Mouse (Mus musculus) spleen, postnatal 14 days (tissue): ENCODE measurements at regions not wholly inside any gene's neighbourhood (a gene's known extent, or its start where the extent isn't known, plus 50 kb on each side); places are given as distances from the start of the nearest gene placed in this dataset.

Experiments
- DNase-seq, 2 experiments: peaks; one replicate each; pipeline ENCODE4 v3.0.0; 2021 to 2022; ENCODE audit warnings: low spot score in 2 of 2

DNA sequence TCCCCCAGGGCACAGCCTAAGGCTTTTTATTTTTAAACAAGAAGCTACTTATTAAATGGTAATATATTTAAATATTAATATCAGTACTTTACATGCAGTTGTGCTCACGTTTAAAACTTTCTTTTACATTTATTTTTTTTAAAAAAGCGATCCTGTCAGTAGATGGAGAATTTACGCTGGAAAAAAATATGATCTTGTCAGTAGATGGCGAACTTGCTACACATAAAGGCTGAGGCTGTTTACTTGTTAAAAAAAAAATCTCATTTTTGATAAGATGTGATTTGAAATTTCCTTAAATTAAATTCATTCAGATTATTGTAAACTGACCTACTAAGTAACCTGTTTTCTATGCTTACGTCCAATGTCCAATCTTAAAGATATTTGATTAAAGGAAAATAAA is 441.7 kb upstream of the BB014433 start:
- no peak for DNase-seq

DNA sequence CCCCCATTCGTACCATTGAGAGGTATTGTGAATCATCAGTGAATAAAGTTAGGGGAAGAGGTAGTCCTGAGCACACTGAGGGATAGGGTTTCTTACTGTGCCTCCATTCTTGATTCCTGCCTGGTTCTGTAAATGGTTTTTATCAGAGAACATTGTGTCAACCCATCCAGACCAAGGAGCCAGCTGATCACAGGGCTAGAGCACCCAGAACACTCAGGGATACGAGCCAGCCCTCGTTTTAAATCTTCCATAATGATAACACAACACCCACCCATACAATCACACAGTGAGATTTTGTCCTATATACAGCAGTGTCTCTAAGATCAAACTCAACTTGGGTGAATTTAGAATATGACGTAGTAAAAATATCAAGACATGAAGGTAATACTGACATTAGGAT is 424.7 kb upstream of the BB014433 start:
- no peak for DNase-seq

DNA sequence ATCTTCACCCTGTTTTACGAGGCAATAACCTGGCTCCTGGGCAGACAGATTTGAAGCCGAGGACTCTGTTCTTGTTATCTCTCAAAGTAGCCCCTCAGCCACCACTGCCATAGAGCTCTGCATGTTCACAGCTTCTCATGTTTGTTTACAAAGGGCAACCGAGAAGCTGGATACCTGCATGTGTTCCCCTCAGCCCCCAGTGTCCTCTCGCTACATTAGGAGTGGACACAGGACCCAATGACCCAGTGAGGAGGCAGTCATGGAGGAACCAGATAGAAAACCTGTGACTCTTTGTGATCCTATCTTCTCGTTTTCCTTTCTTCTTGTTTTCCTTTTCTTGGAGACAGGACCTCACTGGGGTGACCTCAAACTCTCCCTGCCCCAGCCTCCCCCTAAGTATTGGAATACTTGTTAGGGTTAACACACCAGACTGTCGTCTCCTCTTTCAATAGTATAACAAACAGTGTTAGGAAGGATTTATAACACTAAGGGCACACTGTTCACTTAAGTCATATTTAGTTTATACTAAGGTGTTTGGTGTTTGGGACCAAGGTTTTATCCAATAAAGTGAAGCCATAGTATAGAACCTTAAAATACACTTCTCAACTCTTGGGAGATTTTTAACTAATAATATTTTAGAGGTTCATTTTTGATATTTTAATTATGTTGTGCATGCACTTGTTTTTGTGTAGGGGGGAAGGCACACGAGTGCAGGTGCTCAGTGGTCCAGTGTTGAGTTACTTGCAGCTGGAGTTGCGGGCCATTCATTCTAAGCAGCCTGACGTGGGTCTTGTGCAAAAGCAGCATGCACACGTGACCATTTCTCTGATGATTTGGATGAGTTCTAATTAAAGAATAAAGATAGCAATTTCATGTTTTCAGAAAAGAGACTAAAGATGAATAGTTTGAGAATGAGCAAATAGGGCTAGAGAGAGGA is 422.9 kb upstream of the BB014433 start:
- DNase-seq: no peak

DNA sequence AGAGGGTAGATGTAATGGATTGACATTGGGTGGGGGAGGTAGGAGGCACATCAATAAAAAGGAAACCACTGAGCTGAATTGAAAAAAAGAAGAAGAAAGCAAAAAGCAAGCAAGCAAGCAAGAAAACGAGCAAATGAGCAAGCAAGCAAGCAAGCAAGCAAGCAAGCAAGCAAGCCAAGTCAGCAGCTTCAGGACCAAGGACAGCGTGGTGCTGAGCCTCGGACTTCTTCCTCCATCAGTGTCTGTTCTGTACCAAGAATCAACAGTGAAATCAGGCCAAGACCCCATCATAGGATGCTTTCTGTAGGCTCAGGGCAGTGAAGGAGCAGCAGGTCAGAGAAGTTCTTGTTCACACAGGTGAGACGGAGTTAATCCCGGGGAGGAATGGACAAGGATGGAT is 392.7 kb upstream of the BB014433 start:
- DNase-seq: no peak

DNA sequence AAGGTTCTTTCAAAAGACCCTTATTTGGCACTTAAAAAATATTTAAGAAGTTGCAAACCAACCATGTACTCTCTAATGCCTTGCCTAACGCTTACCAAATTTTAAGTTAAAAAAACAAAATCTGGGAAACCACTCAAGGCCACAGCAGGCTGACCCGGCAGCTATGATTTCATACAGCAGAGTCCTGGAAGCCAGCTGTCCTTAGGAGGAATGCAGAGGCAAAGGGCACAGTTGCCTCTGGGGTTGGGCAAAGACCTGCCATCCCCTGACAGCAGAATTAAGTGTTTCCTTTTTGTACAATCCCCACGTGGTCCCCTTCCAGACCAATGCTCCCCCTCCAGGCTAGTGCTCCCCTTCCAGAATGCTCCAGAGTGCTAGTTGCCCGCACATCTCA is 348.8 kb upstream of the BB014433 start:
- no peak for DNase-seq

DNA sequence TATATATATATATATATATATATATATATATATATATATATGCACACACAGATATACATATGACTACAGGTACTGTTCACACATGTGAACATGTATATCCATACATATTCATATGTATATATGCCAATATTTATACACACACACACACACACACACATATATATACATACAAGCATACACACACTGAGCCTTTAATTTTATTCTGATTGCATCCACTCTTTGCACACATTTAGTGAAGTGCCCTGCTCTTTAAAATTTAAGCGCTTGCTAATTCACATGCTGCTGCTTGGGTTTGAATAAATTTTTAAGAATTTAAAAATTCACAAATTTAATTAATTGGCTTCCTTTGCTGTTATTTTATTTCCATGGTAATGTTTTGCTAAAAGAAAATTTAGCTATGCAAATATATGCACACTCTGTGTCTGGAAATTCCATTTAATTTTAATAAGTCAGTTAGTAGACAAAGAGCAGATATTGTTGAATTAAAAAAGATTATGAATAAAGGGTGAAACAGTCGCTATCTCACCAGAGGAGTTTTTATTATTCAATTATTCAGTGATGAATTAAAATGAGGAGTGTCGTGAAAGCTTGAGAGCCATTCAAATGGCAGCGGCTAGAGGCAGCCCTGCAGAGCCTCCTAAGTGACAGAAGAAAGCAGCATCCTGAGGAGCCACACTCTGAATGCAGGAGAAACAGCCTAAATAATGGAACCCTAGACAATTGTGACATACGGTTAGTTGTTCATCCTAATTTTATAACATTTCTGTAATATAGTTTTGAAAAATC is 348.3 kb upstream of the BB014433 start:
- no peak for DNase-seq

DNA sequence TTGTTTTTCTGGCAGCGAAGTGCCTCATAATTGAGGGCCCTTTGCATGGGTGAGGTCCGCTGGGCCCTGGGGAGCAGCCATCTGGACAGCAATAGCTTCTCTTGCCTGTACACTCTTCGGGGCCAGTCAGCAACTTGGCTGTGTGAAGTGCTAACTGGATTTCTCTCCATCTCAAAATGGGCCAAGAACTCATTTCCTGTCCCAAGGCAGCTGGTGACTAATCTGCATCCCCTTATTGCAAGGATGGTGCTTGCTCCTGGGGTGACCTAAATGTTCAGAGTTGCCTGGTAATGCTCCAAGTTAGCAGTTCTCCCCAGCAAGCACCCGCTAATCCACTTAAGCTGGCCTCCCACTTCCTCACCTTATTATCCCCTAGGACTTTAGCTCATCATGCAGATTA is 346.2 kb upstream of the BB014433 start:
- DNase-seq: no peak

DNA sequence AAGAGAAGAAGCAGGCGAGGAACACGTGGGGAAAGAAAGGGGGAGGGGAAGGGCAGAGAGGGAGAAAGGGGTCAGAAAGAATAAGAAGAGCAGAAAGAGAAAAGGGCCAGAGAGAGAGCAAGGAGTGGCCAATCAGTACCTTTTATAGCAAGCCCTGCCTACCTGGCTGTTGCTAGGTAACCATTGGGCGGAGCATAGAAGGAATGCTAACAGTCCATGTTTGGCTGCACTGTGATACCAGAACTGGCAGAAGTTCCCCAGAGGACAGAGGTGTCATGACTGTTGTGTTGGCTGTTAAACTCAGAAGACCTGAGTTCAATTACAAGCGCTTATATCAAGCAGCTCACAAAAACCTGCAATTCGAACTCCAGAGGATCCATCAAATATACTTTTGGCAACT is 342.9 kb upstream of the BB014433 start:
- DNase-seq: no peak

DNA sequence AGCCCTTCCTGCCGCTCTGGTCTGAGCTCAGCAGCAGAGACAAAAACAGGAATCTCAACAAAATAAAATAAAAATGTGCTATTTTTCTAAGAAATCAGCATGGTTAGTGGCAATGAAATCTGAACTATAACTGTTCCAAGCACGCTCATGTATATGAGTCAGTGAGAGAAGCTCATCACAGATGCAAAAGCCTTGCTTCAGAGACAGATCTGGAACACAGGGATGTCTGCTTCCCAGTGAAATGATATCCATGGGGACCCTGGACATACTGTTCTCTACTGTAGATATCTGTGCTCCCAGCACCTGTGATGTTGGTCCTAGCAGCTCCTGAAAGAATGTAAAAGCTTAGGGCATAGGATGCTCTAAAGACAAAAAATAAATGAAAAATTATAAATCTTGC is 321.2 kb upstream of the BB014433 start:
- no peak for DNase-seq

DNA sequence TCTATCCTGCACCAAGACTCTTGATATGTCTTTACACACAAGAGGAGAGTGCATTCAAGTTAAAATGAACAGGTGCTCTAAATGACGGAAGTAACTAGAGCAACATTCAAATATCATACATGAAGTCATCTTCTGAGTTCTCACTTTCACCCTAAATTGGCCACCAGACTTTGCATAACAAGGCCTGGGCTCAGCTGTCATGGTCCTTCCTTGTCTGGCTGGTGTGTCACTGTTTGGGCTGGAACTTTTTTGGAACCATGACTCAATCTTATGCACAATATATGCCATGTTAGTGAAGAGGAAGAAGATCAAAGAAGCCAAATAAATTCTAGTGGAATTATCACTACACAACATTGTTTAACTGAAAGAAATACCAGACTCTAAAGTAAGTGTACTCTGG is 318.7 kb upstream of the BB014433 start:
- DNase-seq: no peak

DNA sequence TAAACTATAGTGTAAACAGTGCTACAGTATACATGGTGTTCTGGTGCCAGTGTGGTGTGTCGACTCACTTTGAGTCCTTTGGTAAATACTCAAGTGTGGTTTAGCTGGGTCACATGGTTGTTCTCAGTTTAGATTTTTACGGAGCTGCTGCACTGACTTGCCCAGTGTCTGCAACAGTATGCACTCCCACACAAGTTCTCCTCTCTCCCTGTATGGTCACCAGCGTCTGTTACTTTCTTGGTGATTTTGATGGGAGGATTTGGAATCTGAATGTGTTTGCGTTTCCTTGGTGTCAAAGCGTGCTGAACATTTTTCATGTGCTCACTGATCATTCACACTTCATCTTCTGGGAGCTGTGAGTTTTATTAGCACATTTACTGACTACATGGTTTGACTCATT is 298.3 kb upstream of the BB014433 start:
- DNase-seq: no peak

DNA sequence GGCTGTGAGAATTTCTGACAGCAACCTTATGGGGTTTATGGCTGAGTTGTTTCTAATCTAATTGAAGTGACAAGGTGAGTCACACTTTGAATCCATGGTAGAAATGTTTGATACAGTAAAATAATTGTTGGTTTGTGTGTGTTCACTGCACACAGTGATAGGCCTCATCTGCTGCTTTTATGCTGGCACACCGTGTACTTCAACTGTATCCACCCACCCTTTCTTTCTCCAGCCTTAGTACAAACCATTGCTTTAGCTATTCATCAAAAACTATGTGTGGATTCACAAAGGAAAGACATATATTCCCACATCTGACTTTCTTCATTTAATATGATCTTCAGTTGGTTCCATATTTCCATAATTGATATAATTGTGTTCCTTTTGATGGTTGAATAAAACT is 297.7 kb upstream of the BB014433 start:
- DNase-seq: no peak

DNA sequence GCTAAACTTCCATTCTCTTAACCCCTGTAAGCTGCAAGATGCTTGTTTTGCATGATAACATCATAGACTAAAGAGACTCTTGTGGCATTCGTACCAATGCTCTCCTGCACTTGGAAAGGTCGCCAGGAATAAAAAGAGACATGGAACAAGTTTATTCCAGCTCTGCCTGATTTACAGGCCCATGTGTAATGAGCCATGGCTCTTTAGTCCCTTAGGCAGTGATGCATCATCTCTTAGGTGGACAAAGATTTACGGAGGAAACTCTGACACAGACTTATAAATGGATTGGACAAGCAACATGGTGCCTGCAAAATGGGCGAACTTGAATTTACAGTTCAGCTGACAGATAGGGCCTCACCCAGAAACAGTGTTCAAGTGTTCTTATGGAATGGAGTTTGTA is 288.7 kb upstream of the BB014433 start:
- DNase-seq: no peak

DNA sequence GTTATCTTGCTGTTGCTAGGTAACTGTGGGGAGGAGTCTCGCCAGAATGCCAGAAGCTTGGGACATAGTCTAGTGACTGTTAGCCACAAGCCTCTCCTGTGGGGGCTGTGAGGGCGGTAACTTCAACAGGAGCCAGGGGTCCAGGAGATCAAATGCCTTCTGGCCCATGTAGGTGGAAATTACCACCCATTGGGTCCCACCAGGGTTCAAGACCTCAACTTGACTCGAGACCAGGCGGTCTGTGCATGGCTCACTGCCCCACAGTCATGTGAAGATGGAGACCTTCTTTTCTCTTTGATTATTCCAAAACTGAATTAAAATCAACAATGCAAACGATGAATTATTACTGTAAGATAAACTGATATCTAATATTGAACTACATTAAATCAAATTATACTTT is 281.4 kb upstream of the BB014433 start:
- no peak for DNase-seq

DNA sequence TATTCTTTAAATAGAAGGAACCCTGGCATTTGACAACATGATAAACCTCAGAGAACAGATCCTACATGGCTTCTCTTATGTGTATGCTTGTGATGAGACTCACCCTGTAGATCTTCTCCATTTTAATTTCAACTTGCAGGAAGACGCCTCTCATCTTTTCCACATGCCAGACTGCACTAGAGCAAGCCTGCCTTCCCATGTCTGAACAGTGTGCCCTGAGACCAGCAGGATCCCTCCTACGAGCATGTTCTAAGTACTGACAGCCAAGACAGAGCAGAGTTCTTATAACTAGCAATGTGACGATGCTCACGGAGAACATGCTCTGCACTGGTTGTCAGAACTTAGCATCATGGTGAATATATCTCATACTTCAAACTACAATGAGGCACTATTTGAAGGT is 277.5 kb upstream of the BB014433 start:
- DNase-seq: no peak

DNA sequence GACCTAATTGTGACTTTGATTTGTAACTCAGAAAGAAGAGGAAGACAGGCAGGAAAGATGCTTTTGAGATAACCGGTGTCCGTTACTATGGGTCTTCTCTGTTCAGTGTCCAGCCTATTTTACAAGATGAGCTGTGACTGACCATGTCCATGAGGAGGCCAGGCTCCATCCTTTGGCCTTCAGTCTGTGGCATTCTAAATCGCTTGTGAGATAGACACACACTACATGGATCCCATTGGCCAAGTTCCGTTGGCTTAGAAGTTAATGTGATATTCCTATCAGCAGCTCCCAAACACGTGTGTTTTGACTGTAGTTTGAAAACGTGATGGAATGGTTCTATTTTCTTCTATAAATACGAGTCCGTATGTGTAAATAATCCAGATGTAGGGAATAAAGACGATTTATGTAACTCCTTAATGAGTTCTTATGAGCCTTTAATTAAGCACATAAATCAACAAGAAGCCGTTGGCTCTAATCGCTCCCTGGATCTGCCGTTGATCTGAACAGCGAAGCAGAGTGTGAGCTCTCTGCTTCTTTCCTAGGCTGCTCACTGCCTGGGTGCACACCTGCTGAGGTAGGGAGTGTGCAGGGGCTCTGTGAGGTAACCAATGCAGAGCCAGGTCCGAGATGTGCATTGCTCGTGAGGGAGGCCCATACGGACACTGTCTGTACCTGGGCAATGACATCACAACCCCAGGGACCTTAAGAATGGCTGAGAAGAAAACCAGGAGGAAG is 272.4 kb upstream of the BB014433 start:
- DNase-seq: no peak

DNA sequence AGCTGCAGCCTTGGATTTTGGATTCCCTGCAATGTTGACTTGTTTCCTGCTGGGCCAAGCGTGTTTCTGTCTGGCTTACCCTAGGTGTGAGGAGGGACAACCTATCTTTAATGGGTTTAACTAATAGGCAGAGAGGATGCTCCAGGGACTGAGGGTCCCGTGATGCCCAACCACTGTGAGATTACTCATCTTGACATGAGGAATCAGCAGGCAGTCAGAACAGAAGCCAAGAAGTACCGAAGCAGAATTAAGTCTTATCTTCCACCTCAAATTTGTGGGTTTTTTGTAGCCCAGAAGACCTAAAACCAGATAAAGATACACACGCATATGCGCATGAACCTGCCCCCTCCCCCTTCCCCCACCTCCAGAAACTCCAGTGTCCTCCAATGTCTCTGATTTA is 267.6 kb upstream of the BB014433 start:
- no peak for DNase-seq

DNA sequence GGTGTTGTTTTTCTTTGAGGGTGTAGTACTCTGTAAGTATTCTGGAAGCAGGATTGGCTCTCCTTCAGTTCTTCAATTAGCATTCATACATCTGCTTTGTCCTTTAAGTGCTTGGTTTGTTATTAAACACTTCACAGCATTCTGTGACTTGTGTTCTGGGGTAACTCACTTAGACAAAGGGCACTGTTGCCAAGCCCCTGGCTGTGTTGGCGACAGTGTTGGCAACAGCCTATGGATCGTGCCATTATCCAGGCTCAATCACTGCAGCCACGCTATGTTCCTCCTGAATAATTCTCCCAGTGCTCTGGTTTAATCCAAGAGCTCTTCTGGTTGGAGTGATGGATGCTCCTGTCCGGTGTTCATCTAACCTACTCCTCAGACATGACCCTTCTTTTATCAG is 265.6 kb upstream of the BB014433 start:
- DNase-seq: no peak

DNA sequence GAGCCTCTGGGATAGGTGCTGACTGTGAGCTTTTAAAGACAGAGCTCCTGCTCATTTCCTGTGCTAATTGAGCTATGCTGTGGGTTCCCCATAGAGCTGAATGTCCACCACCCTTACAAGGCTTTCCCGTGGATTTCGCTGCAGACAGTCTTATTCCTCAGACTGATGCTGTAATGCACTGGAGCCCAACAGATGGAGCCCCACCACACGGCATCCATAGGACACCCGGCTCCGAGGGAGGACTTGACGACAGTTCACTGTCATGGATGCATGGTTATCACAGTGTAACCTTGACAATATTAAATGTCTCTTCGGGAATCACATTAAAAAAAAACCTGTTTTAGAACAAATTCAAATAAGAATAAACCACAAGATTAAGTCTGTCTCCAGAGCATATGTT is 265.2 kb upstream of the BB014433 start:
- no peak for DNase-seq

DNA sequence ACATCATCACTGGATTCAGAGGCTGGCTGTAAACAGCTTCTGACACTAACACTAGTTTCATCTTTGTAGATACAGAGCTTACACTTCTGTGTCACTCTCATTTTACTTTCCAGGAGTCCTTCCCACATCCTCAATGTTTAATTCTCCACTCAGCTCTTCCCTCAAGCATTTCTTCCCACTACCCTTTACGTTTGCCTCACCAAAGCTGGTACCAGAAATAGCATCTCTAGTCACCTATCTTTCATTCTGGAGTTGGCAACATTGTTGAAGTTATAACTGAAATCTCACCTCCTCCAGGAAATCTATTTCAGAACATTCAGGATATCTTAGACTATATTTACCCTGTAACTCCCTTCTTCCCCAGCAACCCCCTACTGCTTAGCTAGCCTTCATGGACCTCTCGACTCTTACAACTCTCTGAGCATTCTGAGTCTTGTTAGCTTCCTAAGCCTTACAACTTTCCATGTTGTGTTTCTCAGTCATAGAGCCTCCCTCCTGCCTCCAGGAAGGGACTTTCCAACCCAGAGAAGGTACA is 258.3 kb upstream of the BB014433 start:
- DNase-seq: no peak

DNA sequence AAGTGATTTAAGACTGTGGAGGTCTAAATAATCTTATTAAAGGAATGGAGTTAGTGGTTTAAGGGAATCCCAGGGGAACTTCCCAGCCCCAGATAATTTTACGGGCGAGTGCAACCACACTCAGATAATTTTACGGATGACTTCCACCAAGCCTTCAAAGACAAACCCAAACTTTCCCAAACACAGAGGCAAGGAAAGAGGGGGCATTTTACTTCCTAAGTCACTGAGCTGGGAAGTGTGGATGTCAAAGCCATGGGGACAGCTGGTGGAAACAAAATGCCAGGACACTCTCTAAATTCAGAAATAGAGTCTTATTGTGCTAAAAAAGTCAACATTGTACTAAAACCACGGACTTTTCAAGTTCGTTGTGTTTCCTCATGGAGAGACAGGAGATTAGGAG is 227.9 kb upstream of the BB014433 start:
- DNase-seq: no peak
